Mouse (Mus musculus): ENCODE data around the gene Brd3os. TPM values are rescaled to one million over a fixed set of nuclear protein-coding genes. Genes with fewer than 3 reads are reported as not detected.

Brd3os gene
- total RNA-seq, 2 experiments from 2014 or later = 0.52 TPM; not detected in 1

DNA sequence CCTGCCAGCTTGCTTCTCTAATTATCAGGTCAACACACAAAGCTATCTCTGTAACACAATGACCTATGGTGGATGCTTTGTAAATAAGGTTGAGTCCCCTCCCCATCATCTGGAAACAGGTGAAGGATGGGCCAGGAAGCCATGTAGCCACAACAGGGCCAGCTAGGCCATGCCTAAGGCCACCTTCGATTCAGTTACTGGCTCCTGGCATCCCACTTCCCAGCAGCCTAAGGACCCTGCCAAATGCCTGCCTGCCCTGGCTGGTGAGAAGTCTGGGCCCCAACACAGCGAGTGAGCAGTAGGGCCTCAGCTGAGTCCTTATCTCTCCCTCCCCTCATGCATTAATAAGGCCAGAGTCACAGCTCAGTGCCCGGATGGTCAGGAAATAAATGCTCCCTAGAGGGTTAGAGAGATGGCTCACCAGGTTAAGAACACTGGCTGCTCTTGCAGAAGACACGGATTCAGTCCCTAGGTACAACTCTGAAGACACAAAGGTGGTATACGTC, 24.4 kb upstream of the Brd3os start:
- peak; percentile 54; the same call in 1 of the 2 replicates for ATAC-seq (replicated peaks; ENCODE audit: low FRiP score, low TSS enrichment, poor library complexity, severe bottlenecking)

DNA sequence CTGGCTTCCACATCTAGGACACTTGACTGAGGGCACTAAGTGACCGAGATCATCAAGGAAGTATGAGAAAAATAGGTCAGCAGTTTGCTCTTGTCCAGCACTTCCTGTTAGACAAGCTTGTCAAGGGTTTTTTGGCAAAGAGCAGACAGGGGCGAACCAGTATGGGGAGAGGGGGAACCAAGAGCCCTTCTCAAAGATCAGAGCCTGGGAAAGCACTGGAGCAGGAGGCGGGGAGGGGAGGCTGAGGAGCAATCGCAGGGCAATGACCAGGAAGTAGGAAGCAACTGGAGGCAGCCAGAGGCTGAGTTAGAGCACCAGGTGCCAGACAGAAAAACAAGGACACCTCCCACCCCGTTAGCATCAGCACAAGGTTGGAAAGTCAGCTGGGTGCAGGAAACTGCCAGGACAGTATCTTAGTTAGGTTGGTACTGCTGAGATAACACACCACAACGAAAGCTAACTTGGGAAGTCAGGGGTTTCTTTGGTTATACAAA, 23.5 kb upstream of the Brd3os start:
- 0 out of 2 replicates have a peak, but pooled peaks have one; percentile 25 for ATAC-seq (replicated peaks; ENCODE audit: low FRiP score, low TSS enrichment, poor library complexity, severe bottlenecking)

DNA sequence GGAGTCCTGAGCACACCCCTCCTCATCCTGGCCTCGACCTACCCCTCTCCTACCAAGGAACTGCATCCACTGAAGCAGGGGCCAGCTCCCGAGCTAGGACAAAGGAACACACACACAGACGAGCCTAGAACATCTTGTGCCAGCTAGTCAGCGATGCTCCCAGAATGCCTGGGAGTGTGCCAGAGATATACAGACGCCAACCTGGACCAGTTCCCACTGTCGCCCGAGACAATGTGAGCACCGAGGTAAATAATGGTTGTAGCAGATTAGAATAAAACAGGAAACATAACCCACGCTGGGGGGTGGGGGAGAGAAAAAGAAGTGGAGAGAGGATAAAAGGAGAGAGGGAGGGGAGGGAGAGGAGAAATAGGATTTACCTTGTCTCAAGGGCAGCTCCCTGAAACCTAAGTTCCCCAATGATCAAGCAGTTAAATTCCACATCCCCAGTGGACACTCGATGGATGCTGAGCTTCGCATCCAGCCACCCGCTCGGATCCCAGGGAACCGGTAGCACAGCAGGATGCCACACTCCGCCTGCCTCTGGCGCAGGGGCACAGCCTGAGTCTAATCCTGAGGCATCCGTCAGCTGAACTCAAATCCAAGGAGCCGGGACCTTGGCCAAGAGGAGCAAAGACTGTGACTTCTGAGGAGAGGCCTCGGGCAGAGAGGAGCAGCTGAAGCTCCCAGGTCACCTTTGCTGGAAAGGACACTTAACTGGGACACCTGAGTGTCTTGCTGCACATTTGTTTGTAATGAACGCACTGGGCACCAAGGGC, 20.6 kb upstream of the Brd3os start:
- ATAC-seq (replicated peaks; ENCODE audit: low FRiP score, low TSS enrichment, poor library complexity, severe bottlenecking) = no peak

DNA sequence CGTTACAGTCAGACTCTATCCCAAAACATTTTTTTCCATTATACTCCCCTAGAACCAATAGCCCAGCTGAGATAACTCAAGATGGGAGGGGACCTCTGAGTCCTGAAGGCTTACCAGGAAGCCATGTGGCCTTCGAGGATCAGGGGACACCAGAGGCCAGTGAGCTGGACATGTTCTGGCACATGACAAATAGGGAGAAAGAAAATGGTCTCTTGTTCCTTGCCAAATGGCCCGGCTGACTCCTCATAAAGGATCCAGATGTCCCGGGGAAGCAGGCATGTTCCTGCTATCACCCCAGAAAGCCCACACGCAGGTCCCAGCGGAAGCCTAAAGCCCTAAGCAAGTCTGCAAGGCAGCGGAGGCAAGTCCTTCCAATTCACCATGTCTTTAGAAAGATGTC, 18.5 kb upstream of the Brd3os start:
- no peak for ATAC-seq (replicated peaks; ENCODE audit: low FRiP score, low TSS enrichment, poor library complexity, severe bottlenecking)

DNA sequence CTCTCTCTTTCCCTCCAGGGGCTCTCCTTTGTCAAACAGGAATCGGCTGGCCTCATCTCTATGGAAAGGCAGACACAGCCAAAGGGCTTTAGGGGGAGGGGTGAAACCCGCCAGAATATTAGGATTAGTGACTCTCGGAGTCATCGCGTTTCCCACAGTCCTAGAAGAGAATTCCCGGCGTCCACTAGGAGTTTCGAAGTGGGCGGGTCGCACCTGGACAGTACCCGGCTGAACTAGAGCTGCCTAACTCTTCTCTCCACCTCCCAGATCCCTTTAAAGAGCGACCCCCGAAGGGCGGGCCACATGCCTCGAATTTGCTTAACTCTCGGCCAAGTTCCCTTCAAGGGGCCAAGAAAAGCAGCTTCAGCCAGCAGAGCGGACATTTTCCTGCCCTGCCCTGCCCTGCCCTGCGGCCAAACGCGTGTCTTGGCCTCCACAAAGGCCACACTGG, 16.9 kb upstream of the Brd3os start:
- no peak for ATAC-seq (replicated peaks; ENCODE audit: low FRiP score, low TSS enrichment, poor library complexity, severe bottlenecking)

DNA sequence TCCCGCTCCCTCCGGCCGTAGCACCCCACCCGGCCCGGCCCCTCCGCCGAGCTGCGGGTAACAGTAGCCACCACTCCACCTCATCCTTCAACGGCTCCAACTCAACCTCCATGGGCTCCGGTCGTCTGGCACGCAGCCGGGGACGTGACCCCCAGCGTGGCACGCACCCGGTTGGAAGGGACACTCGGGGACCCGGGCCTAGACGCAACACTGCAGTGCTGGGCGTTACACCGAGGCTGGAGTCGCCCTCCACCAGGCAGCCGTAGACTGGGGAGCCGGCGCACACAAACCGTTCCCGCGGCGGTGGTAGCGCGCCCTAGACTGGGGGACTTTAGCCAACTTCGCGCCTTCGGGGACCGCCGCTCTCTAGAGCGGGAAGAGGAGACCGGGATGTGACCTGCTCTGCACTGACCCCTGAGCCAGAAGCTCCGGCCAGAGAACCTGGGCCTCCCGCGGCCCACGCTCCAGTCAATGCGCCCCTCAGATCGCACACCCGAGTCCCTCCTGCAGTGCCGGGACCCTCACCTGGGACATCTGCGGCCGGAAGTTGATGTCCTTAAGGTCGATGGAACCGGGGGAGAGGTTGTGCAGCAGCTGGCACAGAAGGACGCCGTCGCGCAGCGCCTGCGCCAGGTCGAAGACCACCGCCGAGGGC, 16.2 kb upstream of the Brd3os start:
- no peak for ATAC-seq (replicated peaks; ENCODE audit: low FRiP score, low TSS enrichment, poor library complexity, severe bottlenecking)

DNA sequence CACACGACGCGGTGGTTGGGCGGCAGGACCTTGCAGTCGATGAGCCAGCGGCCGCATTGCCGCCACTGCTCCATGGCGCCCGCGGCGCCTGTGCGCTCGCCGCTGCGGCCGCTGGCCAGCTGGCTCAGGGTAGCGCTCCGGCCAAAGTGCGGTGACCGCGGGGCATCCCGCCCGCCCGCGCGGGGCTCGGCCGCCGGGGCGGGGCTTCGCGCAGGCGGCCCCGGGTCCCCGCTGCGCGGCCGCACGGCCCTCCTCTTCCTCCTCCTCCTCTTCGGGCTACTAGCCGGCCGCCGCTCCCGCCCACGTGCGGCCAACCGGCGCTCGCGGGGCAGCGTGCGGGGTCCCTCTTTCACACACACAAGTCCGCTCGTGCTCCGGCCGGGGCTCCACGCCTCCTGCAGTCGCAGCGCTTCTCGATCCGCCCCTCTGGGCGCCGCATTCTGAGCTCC, 15.7 kb upstream of the Brd3os start:
- no peak for ATAC-seq (replicated peaks; ENCODE audit: low FRiP score, low TSS enrichment, poor library complexity, severe bottlenecking)

DNA sequence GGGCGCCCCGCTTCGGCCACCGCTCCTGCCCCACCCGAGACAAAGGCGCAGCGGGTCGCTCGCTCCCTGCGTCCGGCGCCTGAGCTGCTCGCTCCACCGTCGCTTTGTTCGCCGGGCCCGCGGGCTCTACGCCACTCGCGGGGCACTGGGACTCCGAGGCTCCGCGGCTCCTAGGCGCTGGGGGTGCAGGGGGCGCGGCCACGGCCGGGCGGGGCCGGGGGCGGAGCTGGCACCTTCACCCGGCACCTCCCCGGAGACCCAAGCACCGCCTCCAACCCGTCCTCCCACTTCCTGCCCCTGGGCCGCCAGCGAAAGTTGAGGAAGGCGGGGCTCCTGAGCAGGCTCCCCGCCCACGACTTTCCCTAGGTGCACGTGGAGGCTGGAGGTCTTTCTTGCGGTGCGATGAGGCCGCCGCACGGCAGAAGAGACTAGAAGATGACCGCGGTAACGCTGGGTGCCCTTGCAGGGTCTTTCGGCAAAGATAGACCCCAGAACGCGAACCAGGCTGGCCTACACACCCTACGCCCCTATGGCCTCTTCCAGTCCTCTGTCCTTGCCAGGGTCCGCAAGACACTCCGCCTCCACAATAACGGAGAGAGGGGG, 15.2 kb upstream of the Brd3os start, which contains the start of gene Vav2:
Gene Vav2 (minus strand): TSS at position 179 of the 603 bp plus-strand sequence.
- ATAC-seq (replicated peaks; ENCODE audit: low FRiP score, low TSS enrichment, poor library complexity, severe bottlenecking) = peak; percentile 92

DNA sequence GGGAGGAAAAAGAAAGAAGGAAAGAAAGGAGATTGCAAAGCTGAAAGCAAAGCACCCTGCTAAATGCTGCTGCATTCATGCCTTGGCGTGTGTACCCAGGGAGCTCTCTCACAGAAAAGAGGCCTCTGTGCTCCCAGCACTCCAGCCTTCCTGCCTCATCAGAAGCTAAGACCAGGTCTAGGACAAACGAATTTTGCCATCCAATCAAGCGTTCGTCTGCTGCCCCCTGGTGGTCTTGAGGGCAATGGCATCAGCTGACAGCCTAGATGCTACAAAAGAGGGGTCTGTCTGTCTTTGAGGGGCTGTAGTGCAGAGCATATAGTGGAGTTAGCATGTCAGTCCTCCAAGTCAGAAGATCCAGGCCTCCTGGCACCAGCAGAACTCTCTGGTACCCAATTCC, 14.1 kb upstream of the Brd3os start:
- peak; percentile 44 for ATAC-seq (replicated peaks; ENCODE audit: low FRiP score, low TSS enrichment, poor library complexity, severe bottlenecking)

DNA sequence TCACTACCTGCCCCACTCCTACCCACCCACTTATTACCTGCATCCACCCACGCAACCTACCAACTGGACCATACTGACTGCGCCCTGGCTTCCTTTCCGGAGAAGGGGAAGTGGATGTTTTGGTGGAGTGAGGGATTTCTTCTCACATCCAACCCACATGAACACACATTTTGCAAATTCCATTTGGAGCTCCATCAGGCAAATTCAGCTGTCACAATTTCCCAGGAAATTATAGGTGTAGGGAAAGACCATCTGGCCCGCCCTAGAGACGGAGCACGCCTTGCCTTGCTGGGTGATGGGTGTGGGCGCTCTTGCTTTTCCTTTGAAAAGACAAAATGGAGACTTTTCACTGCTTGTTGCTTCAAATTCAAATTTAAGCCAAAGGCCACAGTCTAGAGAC, 11.5 kb upstream of the Brd3os start:
- ATAC-seq (replicated peaks; ENCODE audit: low FRiP score, low TSS enrichment, poor library complexity, severe bottlenecking) = no peak

DNA sequence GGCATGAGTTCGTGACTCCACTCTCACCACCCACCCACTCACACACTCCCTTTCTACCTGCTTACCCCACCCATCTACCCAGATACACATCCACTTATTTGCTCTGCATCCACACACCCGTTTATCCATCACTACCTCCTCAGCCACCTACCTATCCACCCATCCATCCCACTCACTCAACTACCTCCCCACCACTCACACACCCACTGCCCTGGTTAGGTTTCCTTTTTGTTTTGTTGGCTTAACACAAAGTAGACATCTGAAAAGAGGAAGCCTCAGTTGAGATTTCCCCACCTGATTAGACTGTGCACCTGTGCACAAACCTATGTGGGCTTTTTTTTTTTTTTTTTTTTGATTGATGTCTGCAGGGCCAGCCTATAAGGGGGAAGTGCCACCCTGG, 9.5 kb upstream of the Brd3os start:
- no peak for ATAC-seq (replicated peaks; ENCODE audit: low FRiP score, low TSS enrichment, poor library complexity, severe bottlenecking)

DNA sequence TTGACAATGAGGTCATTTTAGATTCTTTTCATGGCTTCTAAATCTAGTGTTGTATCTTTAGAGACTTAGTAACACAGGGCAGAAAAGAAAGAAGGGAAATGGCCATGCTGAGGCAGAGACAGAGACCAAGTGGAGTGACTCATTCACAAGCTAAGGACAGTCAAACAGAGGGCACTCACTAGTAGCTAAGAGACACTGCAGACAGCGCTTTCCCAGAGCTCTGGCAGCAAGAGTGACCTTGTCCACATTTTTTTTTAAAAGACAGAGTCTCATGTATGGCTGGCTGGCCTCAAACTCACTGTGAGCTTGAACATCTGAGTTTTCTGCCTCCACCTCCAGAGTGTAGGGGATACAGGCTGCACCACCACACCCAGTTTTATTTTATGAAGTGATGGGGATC, 4.2 kb upstream of the Brd3os start:
- ATAC-seq (replicated peaks; ENCODE audit: low FRiP score, low TSS enrichment, poor library complexity, severe bottlenecking) = no peak

DNA sequence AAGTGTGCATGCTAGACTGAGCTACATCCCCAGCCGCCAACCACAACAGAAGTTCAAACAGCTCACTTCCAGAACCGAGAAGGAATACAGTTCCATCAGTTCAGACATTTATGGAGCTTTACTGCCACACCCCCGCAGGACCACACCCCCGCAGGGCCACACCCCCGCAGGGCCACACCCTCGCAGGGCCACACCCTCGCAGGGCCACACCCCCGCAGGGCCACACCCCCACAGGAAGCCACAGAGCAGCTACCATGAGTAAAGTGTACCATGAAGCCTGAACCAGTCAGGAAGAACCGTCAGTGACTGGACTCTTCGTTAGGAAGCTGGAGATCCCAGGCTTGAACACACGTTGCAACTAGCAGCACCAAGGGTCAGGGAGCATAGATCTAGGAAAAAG, 3.8 kb upstream of the Brd3os start:
- ATAC-seq (replicated peaks; ENCODE audit: low FRiP score, low TSS enrichment, poor library complexity, severe bottlenecking) = peak; percentile 77

DNA sequence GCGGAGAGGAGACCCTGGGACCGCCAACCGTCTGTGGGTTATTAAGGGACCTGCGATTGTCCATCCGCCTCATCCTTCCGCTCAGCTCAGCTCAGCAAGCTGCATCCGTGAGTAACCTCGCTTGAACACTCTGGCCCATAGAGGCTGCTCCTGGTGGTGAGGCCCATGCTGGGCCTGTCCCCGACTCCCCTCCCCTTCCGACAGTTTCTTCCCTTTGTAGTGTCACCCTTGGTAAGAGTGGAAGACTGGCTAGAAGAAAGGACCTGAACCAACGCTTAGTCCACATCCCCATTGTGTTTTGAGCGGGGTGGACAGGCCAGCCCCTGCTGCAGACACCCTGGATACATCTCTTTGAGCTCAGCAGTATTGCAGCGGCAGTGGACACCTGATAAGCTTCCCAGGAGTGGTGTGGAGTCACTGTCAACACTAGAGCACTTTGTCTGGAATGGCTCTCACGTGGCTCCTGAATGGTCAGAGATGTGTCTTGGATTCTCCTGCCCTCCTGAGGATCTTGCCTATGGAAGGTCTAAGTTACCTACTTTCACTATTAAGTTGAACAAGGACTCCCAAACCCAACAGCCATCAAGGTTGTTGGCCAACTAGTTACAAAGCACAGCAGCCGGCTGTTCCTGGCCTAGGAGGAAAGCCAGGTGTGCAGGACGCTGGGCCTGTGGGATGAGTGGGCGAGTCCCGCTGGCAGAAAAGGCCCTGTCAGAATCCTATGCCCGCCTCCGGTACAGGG, 755 bp downstream of the Brd3os start:
- ATAC-seq (replicated peaks; ENCODE audit: low FRiP score, low TSS enrichment, poor library complexity, severe bottlenecking) = 0 out of 2 replicates have a peak, but pooled peaks have one; percentile 24

DNA sequence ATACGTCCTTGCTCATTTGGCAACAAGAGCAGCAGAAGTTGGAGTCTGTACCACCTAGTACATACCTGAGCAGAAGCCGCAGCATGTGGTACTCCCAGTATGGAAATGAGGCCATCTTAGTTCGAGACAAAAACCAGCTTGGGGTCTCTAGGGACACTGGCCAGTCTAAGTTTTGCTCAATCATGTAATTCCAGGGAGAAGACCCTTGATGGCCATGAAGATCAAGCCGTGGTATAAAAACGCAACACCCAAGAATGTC, 1.3 kb downstream of the Brd3os start:
- no peak for ATAC-seq (replicated peaks; ENCODE audit: low FRiP score, low TSS enrichment, poor library complexity, severe bottlenecking)

DNA sequence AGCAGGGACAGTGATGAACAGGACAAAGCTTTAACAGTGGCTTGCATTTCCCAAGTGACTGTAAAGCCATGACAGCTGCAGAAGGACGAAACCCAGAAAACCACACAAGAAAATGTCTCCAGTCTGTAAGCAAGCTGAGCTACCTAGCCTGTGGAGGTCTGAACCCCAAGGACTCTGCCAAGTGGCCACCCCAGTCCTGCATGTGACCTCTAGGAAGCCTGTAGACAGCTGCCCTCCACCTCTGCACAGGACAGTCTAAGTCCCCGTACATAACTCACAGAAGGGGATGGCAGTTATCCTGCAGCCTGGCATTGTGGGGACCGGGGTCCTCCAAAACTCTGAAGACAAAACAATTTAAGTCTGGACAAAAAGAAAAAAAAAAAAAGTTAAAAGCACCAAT, 3.8 kb downstream of the Brd3os start:
- ATAC-seq (replicated peaks; ENCODE audit: low FRiP score, low TSS enrichment, poor library complexity, severe bottlenecking) = no peak

DNA sequence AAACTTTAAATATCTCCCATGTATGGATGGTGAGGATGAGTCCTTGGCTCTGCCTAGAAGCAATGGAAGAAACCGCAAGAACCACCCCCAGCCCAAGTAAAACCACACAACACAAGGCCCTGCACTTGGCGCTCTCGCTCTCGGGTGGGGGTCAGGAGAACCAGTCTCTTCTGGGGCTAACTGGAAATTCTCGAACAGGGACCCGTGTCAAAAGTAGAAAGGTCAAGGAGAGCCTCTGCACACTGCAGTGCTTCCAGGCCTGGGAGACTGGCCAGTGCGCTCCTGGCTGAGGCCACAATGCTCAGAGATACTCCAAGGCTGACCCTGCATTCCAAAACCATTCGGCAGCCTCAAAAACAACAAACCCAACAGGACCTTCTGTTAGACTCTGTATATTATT, 4.7 kb downstream of the Brd3os start:
- ATAC-seq (replicated peaks; ENCODE audit: low FRiP score, low TSS enrichment, poor library complexity, severe bottlenecking) = no peak

DNA sequence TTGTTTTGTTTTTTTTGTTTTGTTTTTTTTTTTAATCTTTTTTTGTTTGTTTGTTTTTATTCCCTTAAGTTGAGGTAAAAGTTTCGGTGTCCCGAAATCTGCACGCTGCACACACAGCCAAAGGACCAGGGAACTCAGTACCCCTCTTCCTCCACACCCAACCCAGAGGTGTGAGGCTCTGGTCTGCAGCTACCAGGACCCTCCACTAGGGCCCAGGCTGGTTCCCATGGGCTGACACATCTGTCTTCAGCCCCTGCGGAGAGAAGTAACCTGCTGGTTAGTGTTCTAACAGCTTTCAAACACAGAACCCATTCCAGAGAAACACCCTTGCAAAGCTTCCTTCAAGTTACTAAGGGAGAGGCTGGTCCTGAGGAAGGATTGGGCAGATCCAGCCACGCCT, 5.7 kb downstream of the Brd3os start:
- ATAC-seq (replicated peaks; ENCODE audit: low FRiP score, low TSS enrichment, poor library complexity, severe bottlenecking) = no peak

DNA sequence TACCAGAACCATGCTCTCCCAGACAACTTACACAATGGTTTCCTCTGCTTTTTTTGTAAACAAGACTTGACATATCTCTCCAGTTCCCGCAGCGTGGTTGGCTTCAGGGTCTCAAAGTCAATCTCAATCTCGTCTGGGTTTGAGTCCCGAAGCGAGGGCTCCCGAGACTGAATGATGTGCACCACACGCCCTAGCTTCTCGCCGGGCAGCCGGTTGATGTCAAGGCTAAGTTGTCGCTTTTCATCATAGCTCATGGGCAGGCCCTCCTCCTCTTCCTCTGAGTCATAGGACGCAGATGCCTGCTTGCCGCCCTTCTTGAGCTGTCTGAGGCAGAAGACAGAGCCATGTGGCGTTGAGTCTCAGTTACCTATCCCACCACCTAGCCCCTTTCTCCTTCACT, 8.1 kb downstream of the Brd3os start:
- ATAC-seq (replicated peaks; ENCODE audit: low FRiP score, low TSS enrichment, poor library complexity, severe bottlenecking) = no peak

DNA sequence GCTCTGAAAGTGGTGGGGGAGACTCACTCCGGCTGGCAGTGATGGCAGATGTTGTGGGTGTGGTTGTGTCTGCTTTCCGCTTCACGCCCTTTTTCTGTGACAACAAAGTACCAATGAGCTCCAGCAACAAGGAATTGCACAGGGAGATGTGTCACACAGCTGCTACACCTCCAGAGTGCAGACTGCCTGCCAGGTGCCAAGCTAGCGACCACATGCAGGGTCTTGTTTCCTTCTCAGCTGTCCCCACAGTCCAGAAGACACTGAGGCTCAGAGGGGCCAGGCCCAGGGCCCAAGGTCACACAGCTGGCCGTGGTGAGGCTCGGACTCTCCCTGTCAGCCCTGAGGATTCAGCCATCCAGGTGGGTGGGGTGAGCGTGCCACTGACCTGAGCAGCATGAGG, 17.6 kb downstream of the Brd3os start:
- ATAC-seq (replicated peaks; ENCODE audit: low FRiP score, low TSS enrichment, poor library complexity, severe bottlenecking) = no peak
